Mouse (Mus musculus) myocyte (in vitro differentiated cells): Measurements from ENCODE around the gene Rab10. TPM values are rescaled to one million over a fixed set of nuclear protein-coding genes. Genes with fewer than 3 reads are reported as not detected.

Experiments used
- H3K27me3 ChIP-seq: one replicate; pipeline ENCODE4 v1.6.1; 2011; ENCODE audit not compliant: control insufficient read depth, insufficient read depth, insufficient read length
- H3K36me3 ChIP-seq: one replicate; pipeline ENCODE4 v1.6.1; 2011; ENCODE audit not compliant: control insufficient read depth, insufficient read depth
- H3K4me2 ChIP-seq: one replicate; pipeline ENCODE4 v1.6.1; 2011; ENCODE audit warnings: low read depth, control low read depth
- H3K4me3 ChIP-seq: one replicate; pipeline ENCODE4 v1.5.1; 2011; ENCODE audit warnings: mild to moderate bottlenecking, control low read depth, moderate library complexity
- H3K79me2 ChIP-seq: one replicate; pipeline ENCODE4 v1.6.1; 2011; ENCODE audit not compliant: control insufficient read depth, insufficient read depth
- H3ac ChIP-seq: one replicate; pipeline ENCODE4 v1.6.1; 2011; ENCODE audit not compliant: control insufficient read depth, insufficient read length
- CEBPB ChIP-seq: IDR thresholded peaks from 2 replicates; pipeline ENCODE4 v1.6.1; 2011; ENCODE audit warnings: mild to moderate bottlenecking, moderate library complexity; ENCODE audit not compliant: poor library complexity, insufficient read depth, severe bottlenecking
- E2F4 ChIP-seq: IDR thresholded peaks from one replicate; pipeline ENCODE4 v1.6.1; 2011; ENCODE audit warnings: mild to moderate bottlenecking, control low read depth, moderate library complexity; ENCODE audit not compliant: insufficient read depth
- MAX ChIP-seq: IDR thresholded peaks from one replicate; pipeline ENCODE4 v1.6.1; 2011; ENCODE audit warnings: low read depth, mild to moderate bottlenecking, control low read depth
- MYOD1 ChIP-seq, 3 experiments: IDR thresholded peaks; one replicate each; pipeline ENCODE4 v1.6.1; 2011; ENCODE audit warnings: control low read depth in 2 of 3, low read depth in 2 of 3, mild to moderate bottlenecking in 2 of 3, moderate library complexity in 1 of 3; ENCODE audit not compliant: insufficient read length in 2 of 3, control insufficient read depth in 1 of 3
- MYOG ChIP-seq, 3 experiments: IDR thresholded peaks; one replicate each; pipeline ENCODE4 v1.6.1; 2011; ENCODE audit warnings: control low read depth in 2 of 3, low read depth in 2 of 3, mild to moderate bottlenecking in 2 of 3; ENCODE audit not compliant: insufficient read length in 2 of 3, control insufficient read depth in 1 of 3, insufficient read depth in 1 of 3
- POLR2A ChIP-seq: IDR thresholded peaks from one replicate; pipeline ENCODE4 v1.6.1; 2011; ENCODE audit warnings: low read depth, mild to moderate bottlenecking, control low read depth, moderate library complexity; ENCODE audit not compliant: insufficient read length
- POLR2AphosphoS2 ChIP-seq: IDR thresholded peaks from one replicate; pipeline ENCODE4 v1.6.1; 2011; ENCODE audit warnings: low read depth, control low read depth; ENCODE audit not compliant: insufficient read length
- REST ChIP-seq: IDR thresholded peaks from one replicate; pipeline ENCODE4 v1.6.1; 2011; ENCODE audit warnings: mild to moderate bottlenecking, control low read depth, moderate library complexity; ENCODE audit not compliant: insufficient read depth, insufficient read length
- SRF ChIP-seq: IDR thresholded peaks from one replicate; pipeline ENCODE4 v1.6.1; 2011; ENCODE audit warnings: low read depth; ENCODE audit not compliant: control insufficient read depth, insufficient read length
- TCF12 ChIP-seq: IDR thresholded peaks from one replicate; pipeline ENCODE4 v1.6.1; 2011; ENCODE audit warnings: mild to moderate bottlenecking, control low read depth; ENCODE audit not compliant: poor library complexity, insufficient read depth, severe bottlenecking
- TCF3 ChIP-seq: IDR thresholded peaks from one replicate; pipeline ENCODE4 v1.6.1; 2011; ENCODE audit warnings: low read depth, control low read depth; ENCODE audit not compliant: insufficient read length
- USF1 ChIP-seq: IDR thresholded peaks from one replicate; pipeline ENCODE4 v1.6.1; 2011; ENCODE audit warnings: low read depth, mild to moderate bottlenecking, control low read depth, moderate library complexity
- polyA plus RNA-seq: library from polyadenylated mRNA; unstranded; fragments of >200 nt; fragmentation: generic; extraction: Trizol; gene quantifications from one replicate; pipeline ENCODE4 v1.2.1, GENCODE M21; 2012; ENCODE audit warnings: missing spikeins

The Rab10 gene
- polyA plus RNA-seq, 1 experiment = 81.0 TPM

DNA sequence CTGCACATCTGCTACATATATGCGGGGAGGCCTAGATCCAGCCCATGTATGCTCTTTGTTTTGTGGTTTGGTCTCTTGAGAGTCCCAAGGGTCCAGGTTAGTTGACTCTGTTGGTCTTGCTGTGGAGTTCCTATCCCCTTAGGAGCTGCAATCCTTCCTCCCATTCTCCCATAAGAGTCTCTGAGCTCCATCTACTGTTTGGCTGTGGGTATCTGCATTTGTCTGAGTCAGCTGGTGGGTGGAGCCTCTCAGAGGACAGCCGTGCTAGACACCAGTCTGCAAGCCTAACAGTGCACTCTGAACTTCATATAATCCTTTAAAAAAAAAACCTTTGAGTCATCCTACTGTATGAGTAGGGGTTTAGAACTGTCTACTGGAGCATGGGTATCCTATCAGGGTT lies 99.6 kb downstream of the Rab10 start:
- Histone ChIP-seq H3ac (no peak overlapping the region), H3K79me2 (no peaks in the 10 kb centered on the region)
- TF ChIP-seq POLR2AphosphoS2 (no peak), SRF (no peak), E2F4 (no peak), TCF12 (no peak), MAX (no peak), TCF3 (no peak), CEBPB (no peak), MYOG (IDR thresholded peaks at IDR 0.05; ENCODE audit: control insufficient read depth in 1 of 3, insufficient read depth in 1 of 3, insufficient read length in 2 of 3, low read depth in 2 of 3) (no peak)

DNA sequence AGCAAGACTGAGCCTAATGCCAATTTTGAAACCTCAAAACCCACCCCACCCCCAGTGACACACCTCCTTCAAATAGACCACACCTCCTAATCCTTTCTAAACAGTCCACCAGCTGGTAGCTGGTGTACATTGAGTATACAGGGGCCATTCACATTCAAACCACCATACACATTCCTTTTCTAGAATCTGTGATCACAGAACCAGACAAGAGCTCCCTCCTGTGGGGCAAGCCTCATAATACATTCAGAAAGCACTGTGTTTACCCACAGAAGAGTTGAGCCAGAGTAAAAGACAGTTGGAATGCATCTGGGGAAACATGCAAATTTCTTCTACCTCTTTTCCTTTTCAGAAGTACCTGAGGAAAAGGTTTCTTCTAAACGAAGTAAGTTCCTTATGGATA lies 100.6 kb downstream of the Rab10 start:
- Histone ChIP-seq H3K79me2 (no peaks in the 10 kb centered on the region), H3ac (no peak overlapping the region), H3K4me3 (no peak overlapping the region), H3K27me3 (no peaks in the 10 kb centered on the region), H3K4me2 (no peak overlapping the region), H3K36me3 (no peaks in the 10 kb centered on the region)
- no peak for TF ChIP-seq REST
- TF ChIP-seq TCF3 = no peak
- no peak for TF ChIP-seq MYOG (IDR thresholded peaks at IDR 0.05; ENCODE audit: control insufficient read depth in 1 of 3, insufficient read depth in 1 of 3, insufficient read length in 2 of 3, low read depth in 2 of 3)
- TF ChIP-seq CEBPB = no peak
- TF ChIP-seq E2F4 = no peak
- TF ChIP-seq MYOD1 (IDR thresholded peaks at IDR 0.05; ENCODE audit: control insufficient read depth in 1 of 3, insufficient read length in 2 of 3, low read depth in 2 of 3) = no peak
- no peak for TF ChIP-seq POLR2AphosphoS2
- no peak for TF ChIP-seq SRF
- TF ChIP-seq TCF12 = no peak
- TF ChIP-seq POLR2A = no peak
- no peak for TF ChIP-seq MAX
- TF ChIP-seq USF1 = no peak

More for the DNA sequence above, 99.6 kb downstream of the Rab10 start:
- H3K36me3 ChIP-seq = no peaks in the 10 kb centered on the region
- H3K4me3 ChIP-seq = no peak overlapping the region
- H3K27me3 ChIP-seq = no peaks in the 10 kb centered on the region
- no peak overlapping the region for H3K4me2 ChIP-seq

Other genes with a start within 250 kb of the Rab10 start
- gene Kif3c, start 55.2 kb upstream of the Rab10 start, polyA plus RNA-seq = 16.7 TPM
- gene Asxl2, start 116.9 kb upstream of the Rab10 start, polyA plus RNA-seq = 7.0 TPM